Comparison of ENCODE assay signal across 13 mouse cellular contexts in the genomic region with DNA sequence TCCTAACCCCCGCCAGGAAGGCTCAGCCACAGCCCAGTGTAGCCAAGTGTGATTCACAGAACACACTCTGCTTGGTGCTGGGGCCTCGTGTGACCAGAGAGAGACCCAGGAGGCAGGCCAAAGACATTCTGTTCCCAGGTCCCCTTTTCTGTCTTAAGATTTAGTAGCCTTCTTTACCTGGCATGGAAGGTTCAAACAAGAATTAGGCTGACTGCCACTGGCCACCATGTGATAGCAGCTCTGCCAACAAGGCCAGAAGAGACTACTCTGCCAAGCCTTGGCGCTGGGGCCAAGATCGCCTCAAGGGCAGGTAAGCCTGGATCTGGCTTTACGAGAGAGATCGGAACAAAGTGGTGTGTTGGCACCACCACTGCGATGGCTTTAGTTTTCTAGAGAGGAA. TPM values are rescaled to one million over a fixed set of nuclear protein-coding genes. Genes with fewer than 3 reads are reported as not detected.
DNase-seq lines count a peak whose midpoint lies in the region; ATAC-seq lines count a peak whose summit lies in the region.
"Had no signal": no experiment of that assay in that cellular context is flagged by ENCODE, and none has a peak within 500 bp of the region (broad histone marks: within the 10 kb centered on the region; RNA-seq: fewer than 3 reads in every experiment).

No protein-coding gene starts in this region.

- WGBS in forebrain, embryonic 14.5 days, result 95% methylated on average over 7 of the region's 7 CpGs

- H3K4me3 ChIP-seq in forebrain, embryonic 14.5 days (ENCODE audit: low read depth, low read length), result no peak overlapping the region
- H3K4me3 ChIP-seq: heart, embryonic 13.5 days; intestine, embryonic 15.5 days had no signal

- H3K4me1 ChIP-seq in forebrain, embryonic 14.5 days (ENCODE audit: control insufficient read depth, insufficient read depth, low read length), result no peaks in the 10 kb centered on the region

- peaks cover 57% of the 10 kb centered on the region for H3K36me3 ChIP-seq in forebrain, embryonic 14.5 days (ENCODE audit: control insufficient read depth, insufficient read depth, low read length)

- H3K4me2 ChIP-seq in forebrain, embryonic 14.5 days (ENCODE audit: low read length), result no peak overlapping the region
- H3K4me2 ChIP-seq: heart, embryonic 13.5 days; intestine, embryonic 15.5 days had no signal

- no peaks in the 10 kb centered on the region for H3K27me3 ChIP-seq in forebrain, embryonic 14.5 days (replicated peaks; ENCODE audit: control insufficient read depth, insufficient read depth, low read length)
- H3K27me3 ChIP-seq: CH12.LX; heart, embryonic 13.5 days; intestine, embryonic 15.5 days had no signal

- H3K27ac ChIP-seq in forebrain, embryonic 14.5 days (ENCODE audit: low read depth, low read length), result no peak overlapping the region
- H3K27ac ChIP-seq: heart, embryonic 13.5 days; intestine, embryonic 15.5 days had no signal

- no peak overlapping the region for H3K9ac ChIP-seq in forebrain, embryonic 14.5 days (ENCODE audit: low read length)
- H3K9ac ChIP-seq: heart, embryonic 13.5 days; intestine, embryonic 15.5 days had no signal

- intact Hi-C loops in left cerebral cortex, postnatal 25 days (cut with DNase I), result no loop called here

- no peaks in the 10 kb centered on the region for H3K9me3 ChIP-seq in forebrain, embryonic 14.5 days (replicated peaks; ENCODE audit: control insufficient read depth, low read length)
- H3K9me3 ChIP-seq: heart, embryonic 13.5 days; intestine, embryonic 15.5 days had no signal

- ATAC-seq in forebrain, embryonic 14.5 days, result no peak
- ATAC-seq: intestine, embryonic 15.5 days had no signal

- peak; percentile 84 for DNase-seq in kidney, adult 18-20 months
- no peak for DNase-seq in kidney, postnatal 14 days
- DNase-seq in adrenal gland, postnatal 14 days, result peak; percentile 87
- peak; percentile 64 for DNase-seq in cerebellum, adult 8-10 months
- DNase-seq in gonadal fat pad, adult 2 months (ENCODE audit: low read depth), result peak; percentile 78
- no peak for DNase-seq in left cerebral cortex, postnatal 25 days (ENCODE audit: low spot score in 2 of 2)
- no peak for DNase-seq in layer of hippocampus, adult 9-11 months
- DNase-seq in forebrain, embryonic 14.5 days (ENCODE audit: low spot score), result no peak
- DNase-seq: lung, adult 2 months; thymus, adult 18-20 months had no signal

RNA-seq across cellular contexts. Expression of gene Snrpd3, which starts 6.9 kb away (rescaled TPM):
- 87.9 and 88.0 TPM in 2 replicates for total RNA-seq in adrenal gland, postnatal 14 days (2021)
- polyA plus RNA-seq in gonadal fat pad, adult 2 months (2012; rRNA removed), result 12.8 and 23.1 TPM in 2 replicates
- 10 to 100 TPM; 71.6 to 77.3 TPM for total RNA-seq in left cerebral cortex, postnatal 25 days (2021)
- polyA plus RNA-seq in forebrain, embryonic 14.5 days (2014; fragmentation: Nextera tagmentation; extraction: Ambion mirVana), result 137 and 144 TPM in 2 replicates

RNA-seq across cellular contexts. Expression of gene Gucd1, which starts 7.3 kb away (rescaled TPM):
- total RNA-seq in adrenal gland, postnatal 14 days (2021), result 41.0 and 61.5 TPM in 2 replicates
- 47.6 and 51.9 TPM in 2 replicates for polyA plus RNA-seq in gonadal fat pad, adult 2 months (2012; rRNA removed)
- total RNA-seq in left cerebral cortex, postnatal 25 days (2021), result 10 to 100 TPM; 17.4 to 20.0 TPM
- 26.9 and 29.5 TPM in 2 replicates for polyA plus RNA-seq in forebrain, embryonic 14.5 days (2014; fragmentation: Nextera tagmentation; extraction: Ambion mirVana)

RNA-seq across cellular contexts. Expression of gene Lrrc75b, which starts 49.7 kb away (rescaled TPM):
- 0.70 and 1.1 TPM in 2 replicates for total RNA-seq in adrenal gland, postnatal 14 days (2021)
- polyA plus RNA-seq in gonadal fat pad, adult 2 months (2012; rRNA removed), result 9.0 and 18.2 TPM in 2 replicates
- total RNA-seq in left cerebral cortex, postnatal 25 days (2021), result 1 to 10 TPM; 9.1 to 9.2 TPM
- 15.7 and 18.8 TPM in 2 replicates for polyA plus RNA-seq in forebrain, embryonic 14.5 days (2014; fragmentation: Nextera tagmentation; extraction: Ambion mirVana)
- total RNA-seq: CH12.LX had no signal

RNA-seq across cellular contexts. Expression of gene Ggt1, which starts 51.0 kb away (rescaled TPM):
- total RNA-seq in adrenal gland, postnatal 14 days (2021), result 1.7 TPM in 1 of 2 replicates, not detected in the other
- 127 and 198 TPM in 2 replicates for polyA plus RNA-seq in gonadal fat pad, adult 2 months (2012; rRNA removed)
- total RNA-seq in left cerebral cortex, postnatal 25 days (2021), result 1 to 10 TPM; 2.2 to 4.2 TPM
- 1.1 and 1.2 TPM in 2 replicates for polyA plus RNA-seq in forebrain, embryonic 14.5 days (2014; fragmentation: Nextera tagmentation; extraction: Ambion mirVana)

Comparison
In these comparisons a context has a peak if more than half of its experiments do, and no peak if none do; other contexts are left out.
1. DNase-seq: peak in kidney, adult 18-20 months (single experiment), adrenal gland, postnatal 14 days (single experiment), cerebellum, adult 8-10 months (single experiment) and gonadal fat pad, adult 2 months (single experiment); none in kidney, postnatal 14 days (single experiment), left cerebral cortex, postnatal 25 days (0 of 2), layer of hippocampus, adult 9-11 months (single experiment) and forebrain, embryonic 14.5 days (single experiment).